Mouse (Mus musculus): ENCODE data around the gene Cisd3. TPM values are rescaled to one million over a fixed set of nuclear protein-coding genes. Genes with fewer than 3 reads are reported as not detected.

Cisd3 gene
- polyA plus RNA-seq, 2 experiments from 2014 or later: 63.5 to 80.3 TPM

DNA sequence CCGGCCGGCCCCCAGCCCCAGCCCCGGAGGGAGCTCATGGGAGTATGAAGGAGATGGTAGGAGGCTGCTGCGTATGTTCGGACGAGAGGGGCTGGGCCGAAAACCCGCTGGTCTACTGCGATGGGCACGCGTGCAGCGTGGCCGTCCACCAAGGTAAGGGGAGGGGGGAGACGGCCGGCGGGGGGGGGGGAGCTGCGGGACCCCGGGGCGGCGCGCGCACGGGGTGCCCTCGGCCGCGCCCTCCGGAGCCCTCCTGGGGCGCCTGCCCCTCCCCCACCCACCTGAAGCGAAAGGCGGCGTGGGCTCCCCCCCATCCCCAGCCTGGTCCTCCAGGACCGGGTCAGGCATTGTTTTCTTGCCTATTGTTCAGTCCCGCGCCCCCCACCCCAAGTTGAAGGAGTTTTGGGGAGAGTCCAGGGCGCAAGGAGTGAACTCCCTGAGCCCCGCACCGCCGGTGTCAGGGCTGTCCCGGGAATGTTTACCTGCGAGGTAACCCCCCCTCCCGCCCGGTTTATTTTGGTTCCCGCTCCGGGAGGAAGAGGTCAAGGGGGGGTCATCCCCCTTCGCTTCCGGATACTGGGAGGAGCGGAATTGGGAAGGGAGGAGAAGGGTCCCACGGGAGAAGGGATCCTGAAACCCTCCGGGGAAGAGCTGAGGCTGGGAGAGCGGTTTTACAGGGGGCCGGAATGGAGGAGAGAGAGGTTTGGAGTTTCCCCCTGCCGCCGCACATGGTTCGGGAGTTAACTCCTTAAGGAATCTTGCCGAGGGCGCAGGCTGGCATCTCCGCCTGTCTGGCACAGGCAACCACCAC is 21.9 kb upstream of the Cisd3 start:
- ATAC-seq: no peak

DNA sequence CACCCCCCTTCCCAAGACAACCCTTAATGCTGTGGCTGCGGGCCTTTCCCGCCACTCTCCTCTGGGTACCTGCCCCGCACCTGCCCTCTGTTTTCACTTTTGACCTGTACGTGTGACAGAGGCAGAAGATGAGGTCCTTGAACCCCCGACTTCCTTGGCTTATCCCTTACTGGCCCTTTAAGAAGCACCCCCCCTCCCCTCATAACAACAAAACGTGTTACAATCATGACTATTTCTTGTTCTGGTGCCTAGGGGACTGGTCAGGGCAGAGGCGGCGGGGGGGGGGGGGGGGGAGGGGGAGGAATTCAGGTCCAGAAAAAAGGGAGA is 21.3 kb upstream of the Cisd3 start:
- no peak for ATAC-seq

DNA sequence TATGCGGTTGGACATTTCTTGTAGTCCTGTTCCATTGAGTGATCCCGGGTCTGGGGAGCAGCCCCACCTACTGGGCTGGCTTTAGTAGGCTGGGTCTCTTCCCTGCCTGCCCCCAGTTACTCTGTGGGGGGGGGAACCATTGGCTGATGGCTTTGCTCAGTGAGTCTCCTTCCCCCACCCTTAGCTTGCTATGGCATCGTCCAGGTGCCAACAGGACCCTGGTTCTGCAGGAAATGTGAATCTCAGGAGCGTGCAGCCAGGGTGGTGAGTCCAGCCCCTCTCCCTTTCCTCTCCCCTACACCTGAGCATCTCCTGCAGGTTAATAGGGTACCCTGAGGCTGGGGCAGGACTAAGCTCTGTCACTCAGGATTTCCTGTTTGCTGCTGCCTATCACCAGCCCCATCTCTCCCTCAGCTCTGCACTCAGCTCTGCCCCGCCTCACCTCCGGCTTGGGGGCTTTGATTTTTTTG is 20.8 kb upstream of the Cisd3 start:
- ATAC-seq: peak; percentile 63

DNA sequence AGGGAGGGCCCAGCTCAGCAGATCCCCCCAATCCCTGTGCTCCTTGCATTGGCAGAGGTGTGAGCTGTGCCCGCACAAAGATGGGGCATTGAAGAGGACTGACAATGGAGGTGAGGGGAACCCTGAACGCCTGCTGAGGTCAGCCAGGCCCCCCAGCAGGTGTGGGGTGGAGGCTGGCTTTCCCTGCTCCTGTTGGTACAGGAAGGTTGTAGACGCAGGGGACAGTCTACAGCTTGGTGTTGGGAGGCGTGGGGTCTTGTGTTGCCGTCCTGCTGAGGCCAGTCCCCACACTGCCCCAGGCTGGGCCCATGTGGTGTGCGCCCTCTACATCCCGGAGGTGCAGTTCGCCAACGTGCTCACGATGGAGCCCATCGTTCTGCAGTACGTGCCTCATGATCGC is 20.2 kb upstream of the Cisd3 start:
- ATAC-seq: no peak

DNA sequence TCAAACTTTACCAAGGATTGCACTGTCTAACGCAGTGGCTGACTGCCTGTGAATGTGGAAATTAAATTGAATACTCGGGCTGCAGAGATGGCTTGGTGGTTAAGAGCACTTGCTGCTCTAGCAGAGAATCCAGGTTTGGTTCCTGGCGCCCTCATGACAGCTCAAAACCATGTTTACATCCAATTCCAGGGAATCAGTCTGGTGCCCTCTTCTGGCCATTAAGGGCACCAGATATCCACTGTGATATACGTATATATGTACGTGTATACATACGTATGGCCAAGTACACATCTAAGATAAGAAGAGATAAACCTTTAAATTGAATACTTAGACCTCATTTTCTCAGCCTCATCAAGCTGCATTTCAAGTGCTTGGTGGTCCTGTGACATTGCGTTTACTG is 19.4 kb upstream of the Cisd3 start:
- no peak for ATAC-seq

DNA sequence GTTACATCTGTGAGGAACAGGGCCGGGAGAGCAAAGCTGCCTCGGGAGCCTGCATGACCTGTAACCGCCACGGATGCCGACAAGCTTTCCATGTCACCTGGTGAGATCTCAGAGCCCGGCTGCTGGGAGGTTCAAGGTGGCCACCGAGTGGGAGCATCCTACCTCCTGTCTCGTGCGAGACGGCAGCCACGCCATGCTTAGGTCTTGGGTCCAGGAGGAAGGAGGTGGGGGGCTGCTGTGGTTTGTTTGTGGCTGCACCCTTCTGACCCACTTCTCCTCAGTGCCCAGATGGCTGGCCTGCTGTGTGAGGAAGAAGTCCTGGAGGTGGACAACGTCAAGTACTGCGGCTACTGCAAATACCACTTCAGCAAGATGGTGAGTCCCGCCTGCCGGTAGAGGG is 18.8 kb upstream of the Cisd3 start:
- no peak for ATAC-seq

DNA sequence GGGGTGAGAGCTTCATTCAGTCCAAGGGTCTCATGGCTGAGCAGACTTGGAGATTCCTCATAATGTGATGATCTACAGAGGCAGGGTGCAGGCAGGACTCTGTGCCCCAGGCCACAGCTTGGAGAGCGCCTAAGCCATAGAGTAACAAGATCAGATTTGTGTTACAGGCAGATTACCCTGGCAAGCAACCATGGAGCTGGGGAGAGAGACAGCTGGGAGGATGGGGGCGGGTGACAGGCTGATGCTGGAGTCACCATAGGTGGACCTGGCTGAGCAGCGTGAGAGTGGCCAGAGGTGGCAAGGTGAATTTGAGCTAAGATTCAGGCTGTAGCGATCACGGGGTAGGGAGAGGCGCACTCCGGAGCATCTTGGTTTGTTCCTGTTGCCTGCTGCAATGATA is 17.5 kb upstream of the Cisd3 start:
- no peak for ATAC-seq

DNA sequence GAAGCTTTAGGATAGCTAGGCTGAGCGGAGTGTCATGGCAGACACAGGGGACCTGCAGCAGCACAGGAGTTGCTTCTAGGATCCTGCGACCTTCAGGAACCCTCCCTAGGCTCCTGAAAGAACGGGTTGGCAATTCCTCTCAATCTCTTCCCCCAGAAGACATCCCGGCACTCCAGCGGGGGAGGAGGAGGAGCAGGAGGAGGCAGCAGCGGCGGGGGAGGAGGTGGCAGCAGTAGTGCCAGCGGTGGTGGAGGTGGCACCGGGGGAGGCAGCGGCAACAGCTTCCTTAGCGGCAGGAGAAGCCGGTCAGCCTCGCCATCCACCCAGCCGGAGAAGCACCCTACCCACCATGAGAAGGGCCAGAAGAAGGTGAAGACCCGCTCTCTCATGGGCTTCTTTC is 16.4 kb upstream of the Cisd3 start:
- no peak for ATAC-seq

DNA sequence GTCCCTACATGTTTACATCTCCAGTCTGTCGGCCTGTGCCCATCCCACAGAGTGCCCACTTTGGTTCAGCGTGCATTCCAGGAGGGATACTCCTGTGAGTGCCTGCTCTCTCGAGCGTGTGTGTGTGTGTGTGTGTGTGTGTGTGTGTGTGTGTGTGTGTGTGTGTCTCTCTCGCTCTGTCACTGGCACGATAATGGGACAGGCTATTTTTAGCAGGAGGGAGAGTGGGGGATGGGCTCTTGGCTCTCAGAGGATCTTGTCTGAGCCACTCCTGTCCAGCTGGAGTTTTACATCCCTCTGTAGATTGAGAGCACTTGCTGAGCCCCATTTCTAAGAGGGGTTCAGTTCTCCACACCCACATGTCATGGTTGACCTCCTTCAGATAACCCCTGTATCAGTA is 15.8 kb upstream of the Cisd3 start:
- no peak for ATAC-seq

DNA sequence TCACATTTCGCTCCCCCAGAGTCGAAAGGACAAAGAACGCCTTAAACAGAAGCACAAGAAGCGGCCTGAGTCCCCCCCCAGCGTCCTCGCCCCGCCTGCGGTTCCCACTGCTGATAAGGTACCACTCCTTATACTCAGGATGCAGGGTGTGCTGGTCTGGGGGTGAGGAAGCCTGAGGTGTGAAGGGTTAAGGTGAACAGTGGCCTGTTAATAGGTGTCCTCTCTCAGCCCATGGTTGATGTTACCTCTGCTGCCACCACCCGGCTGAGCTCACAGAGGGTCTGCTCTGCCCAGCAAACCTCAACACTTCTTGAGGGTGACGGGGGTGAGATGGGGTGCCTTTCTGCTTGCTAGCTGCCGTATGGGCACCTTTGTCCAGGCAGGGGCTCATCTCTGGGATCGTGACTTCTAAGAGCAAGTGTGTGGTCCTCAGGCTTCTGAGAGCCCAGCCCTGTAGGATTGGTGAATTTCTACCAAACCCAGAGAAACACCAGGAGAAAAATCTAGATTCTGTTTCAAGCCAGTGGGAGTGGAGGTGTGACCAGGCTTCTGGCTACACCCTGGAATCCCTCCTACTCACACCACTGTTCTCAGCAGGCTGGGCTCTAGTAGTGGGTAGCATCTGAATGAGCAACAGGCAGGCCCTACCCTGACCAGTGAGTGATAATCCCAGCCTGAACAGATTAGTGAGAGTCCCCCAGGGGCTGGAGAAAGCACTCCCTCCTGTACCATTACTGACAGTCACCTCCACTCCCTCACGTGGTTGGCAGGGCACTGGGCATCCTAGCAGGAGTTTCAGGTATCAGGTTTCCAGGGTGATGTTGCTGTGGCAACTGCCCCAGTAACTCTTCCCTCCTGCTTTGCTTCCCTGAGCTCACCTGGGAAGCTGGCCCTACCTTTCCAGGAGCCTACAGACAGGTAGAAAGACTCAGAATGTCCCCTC is 15.1 kb upstream of the Cisd3 start:
- no peak for ATAC-seq

DNA sequence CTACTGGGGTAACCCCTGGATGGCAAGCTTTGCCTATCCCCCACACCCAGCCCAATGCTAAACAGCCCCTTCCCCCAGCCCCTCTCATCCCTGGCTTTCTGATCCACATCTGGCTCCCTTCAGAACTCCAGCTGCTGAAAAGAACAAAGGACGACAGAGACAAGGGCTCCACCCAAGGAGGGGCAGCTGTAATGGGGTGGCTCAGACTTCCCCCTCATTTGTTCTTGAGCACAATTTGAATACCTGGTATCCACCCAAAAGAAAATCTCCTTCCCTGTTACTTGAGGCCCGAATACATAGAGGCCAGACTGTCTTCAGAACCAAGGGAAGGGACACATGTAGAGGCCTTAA is 14.5 kb upstream of the Cisd3 start:
- no peak for ATAC-seq

DNA sequence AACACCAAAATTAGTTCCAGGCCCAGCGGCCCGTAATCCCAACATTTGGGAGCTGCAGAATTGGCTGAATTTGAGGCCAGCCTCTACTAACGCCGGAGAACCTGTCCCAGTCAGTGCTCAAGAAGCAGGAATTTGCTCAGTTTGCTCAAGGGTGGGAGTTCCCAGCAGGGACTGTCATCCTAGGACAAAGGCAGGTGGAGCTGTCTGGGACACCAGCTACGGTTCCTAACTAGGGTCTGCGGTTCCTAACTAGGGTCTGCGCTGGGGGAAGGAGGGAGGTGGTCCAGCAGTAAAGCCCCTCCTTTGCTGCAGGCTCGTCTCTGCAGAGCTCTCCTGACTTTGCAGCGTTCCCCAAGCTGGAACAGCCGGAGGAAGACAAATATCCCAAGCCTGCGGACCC is 12.5 kb upstream of the Cisd3 start:
- ATAC-seq: no peak

DNA sequence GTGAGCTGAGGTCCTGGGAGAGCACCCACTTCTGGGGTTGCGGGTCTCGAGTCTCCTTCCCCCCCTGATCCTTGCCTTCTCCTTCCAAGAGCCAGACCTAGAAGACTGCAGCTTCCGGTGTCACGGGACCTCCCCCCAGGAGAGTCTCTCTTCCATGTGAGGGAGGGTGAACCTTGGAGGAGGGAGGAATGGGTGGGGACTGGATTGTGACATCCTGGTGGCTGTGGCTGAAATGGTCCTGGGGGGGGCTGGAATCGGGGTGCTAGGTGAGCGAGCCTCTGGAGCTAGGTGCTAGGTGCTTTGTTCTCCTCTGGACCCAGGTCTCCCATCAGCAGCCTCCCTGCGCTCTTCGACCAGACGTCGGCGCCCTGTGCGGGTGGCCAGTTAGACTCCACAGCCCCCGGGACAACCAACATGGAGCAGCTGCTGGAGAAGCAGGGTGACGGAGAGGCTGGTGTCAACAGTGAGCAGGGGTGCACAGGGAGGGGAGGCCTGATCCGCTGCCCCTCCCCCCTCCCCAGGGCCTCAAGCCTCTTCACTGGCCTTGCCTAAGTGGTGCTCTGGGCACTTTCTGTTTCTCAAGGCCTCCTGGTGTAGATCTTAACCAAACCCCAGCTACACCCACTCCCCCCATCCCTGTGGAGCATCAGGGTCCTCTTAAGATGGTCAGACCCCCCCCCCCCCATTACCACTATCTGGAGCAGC is 9.4 kb upstream of the Cisd3 start:
- ATAC-seq: no peak

DNA sequence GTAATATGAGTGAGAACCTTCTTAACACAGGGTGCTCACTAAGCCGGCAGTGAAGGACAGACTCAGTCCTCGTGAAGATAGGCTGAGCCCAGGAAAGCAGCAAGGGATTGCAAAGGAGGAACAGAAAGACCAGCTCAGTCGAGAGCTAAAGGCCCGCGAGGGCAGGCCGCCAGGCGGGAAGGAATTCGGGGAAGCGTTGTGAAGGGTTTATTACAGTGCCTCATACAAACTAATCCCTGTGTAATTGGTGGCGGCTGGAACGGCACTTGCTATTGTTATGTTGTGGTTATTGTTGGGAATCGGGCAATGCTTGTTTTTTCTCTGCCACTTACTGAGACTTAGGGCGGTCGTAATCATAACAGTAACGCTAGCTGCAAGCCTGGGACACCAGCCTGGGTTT is 8.2 kb upstream of the Cisd3 start:
- ATAC-seq: no peak

DNA sequence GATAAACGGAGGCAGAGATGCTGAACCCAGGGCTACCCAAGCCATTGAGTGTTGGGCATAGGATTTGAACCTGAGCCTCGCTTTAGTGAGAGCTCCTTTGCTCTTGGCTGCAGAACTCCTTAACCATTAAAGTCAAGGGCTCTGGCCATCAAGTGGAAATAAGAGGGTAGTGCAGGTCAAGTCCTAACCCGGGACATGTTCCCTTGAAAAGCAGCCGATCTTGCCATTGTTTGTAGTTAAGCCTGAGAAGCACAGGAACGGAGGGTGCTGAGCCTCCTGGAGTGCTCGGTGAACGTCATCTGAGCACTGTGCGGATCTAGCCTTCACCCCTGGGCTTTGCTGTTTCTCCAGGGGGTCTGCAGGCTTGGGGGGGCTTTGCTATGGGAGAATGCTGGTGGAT is 7.8 kb upstream of the Cisd3 start:
- no peak for ATAC-seq

DNA sequence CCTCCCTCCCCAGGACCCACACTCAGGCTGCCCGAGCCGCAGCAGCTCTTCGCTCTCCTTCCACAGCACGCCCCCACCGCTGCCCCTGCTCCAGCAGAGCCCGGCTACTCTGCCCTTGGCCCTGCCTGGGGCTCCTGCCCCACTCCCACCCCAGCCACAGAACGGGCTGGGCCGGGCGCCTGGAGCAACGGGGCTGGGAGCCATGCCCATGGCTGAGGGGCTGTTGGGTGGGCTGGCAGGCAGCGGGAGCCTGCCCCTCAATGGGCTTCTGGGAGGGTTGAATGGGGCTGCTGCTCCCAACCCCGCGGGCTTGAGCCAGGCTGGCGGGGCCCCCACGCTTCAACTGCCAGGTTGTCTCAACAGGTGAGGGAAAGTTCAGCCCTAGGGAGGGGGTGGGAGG is 7.3 kb upstream of the Cisd3 start:
- no peak for ATAC-seq

DNA sequence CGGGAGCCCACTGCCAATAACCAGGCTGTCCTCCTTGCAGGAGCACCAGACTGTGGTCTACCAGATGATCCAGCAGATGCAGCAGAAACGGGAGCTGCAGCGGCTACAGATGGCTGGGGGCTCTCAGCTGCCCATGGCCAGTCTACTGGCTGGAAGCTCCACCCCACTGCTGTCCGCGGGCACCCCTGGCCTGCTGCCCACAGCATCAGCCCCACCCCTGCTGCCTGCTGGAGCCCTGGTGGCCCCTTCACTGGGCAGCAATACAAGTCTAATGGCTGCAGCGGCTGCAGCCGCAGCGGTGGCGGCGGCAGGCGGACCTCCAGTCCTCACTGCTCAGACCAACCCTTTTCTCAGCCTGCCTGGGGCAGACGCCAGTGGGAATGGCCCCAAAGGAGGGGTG is 5.2 kb upstream of the Cisd3 start:
- ATAC-seq: no peak

DNA sequence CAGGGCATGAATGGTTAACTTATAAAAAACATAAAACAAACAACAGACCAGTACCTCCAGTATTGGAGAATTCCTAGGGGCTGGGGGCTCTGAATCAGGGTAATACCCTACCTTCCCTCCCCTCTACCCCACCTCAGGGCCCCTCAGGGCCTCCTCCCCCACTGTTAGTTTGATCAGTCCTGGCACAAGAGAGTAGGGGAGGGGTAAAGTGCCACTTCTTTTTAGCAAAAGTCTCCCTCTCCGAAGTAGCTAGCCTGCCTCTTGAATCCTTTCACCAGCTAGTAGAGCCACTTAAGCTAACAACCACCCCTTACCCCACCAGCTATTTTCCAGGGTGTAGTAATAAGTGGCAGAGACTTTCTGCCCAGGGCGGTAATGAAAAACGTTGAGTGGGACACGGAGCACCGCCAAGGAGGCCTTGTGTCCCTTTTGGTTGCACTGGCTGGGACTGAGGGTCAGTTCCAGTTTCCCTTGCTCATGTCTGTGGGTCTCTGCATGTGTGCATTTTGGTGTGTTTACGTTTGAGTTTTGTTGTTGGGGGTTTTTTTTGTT is 3.0 kb upstream of the Cisd3 start:
- ATAC-seq: no peak

DNA sequence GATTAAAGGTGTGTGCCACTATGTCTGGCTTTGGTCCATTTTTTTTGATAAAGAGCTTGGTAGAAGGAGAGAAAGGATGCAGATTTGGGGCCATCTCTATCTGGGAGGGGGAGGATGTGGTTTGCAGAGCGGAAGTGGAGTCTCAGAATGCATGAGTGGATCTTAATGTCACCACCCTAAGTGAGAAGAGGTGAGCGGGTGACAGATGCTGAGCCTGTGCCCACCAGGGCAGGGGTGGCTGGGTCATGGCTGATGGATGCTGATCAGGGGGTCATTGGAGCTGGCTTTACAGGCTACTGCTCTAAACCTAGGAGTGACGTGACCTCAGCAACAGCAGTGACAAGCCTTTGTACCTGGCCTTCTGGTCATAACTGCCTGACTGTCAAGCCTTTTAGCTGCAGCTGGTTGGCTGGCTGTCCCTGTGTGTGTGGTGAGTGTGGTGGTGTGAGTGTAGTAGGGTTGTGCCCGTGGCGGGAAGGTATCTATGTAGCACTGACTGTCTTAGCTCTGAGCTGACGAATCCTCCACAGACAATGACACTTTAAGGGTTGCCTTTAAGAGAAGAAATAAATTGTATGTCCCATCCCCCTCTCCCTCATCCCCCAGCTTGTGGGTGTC is 1.5 kb upstream of the Cisd3 start:
- ATAC-seq: peak; percentile 85

DNA sequence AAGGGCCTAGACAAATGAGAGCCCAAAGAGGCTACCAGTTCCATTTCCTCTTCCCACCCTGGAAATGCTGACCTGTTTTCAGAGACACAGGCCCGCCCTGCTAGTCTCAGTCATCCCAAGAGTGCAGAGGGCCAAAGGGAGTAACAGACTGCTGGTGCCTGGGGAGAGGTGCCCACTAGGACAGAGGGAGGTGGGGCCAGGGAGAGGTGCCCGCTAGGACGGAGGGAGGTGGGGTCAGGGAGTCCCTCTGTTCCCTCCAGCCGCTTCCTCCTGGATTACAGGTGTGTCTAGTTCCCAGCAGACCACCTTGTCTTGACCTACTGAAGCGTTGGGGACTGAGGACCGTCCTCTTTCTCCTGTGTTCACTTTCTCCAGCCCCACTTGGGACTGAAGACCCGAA is 860 bp upstream of the Cisd3 start:
- no peak for ATAC-seq

DNA sequence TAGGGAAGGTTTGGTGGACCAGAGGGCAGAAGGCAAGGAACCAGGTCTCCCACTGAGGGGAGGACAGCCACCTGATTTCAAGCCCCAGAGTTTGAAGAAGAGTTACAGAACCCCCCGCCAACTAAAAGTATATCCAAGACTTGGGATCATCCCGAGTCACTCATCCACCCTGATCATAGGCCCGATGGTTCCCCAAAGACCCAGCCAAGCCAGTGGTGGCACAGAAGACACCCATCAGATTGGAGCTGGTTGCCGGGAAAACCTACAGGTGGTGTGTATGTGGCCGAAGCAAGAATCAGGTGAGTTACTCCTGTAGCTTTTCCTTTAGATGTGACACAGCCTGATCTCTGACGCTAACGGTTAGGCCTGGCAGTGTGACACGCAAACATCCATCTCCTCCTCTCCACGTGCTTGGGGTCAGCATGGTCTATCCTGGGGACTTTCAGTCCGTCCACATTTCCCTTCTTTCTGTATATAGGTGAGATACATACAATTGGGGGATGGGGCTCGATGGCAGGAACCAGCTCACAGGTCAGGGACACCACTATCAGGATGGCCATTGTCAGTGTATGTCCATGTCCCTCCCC is 789 bp downstream of the Cisd3 start:
- ATAC-seq: no peak

DNA sequence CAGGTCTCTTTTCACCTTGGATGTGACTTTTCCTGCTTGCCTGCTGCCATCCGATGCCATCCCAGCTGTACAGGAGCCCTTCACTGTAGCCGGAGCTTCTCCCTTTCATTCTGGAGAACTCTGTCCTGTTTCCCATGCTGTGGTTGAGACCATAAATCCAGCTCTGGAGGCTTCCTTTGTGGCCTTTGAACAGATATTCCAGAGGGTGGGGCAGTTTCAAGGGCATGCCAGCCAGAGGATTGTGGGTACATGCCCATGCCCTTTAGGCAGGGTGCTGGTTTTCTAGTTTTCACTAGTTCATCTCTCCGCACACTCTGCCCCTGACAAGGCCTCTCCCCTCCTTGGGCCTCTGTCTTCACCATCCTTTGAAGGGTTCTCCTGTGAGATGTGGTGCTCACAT is 1.4 kb downstream of the Cisd3 start:
- no peak for ATAC-seq
